Mouse (Mus musculus): ENCODE measurements at regions not wholly inside any gene's neighbourhood (a gene's known extent, or its start where the extent isn't known, plus 50 kb on each side); places are given as distances from the start of the nearest gene placed in this dataset.

DNA sequence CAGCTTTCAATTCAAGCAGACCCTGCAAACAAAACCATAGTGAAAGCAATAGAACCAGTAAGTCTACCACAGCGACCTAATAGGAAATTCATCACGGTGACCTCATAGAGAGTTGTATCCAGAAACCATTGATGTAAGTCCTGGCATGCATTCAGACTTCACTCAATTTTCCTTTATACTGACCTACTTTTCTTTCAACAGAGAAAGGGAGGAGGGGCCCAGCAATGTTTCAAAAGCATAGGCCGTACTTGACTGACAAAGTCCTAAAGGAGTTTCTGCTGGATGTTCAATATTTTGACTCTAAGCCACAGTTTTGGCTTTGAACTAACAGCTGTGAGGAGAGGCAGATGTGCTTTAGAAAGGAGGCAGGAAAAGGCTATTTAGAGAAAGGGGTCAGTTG lies 88.4 kb downstream of the AI593442 start:
- H3ac ChIP-seq (ENCODE audit: control insufficient read depth, insufficient read length) = no peak overlapping the region
- no peak for TF ChIP-seq REST (IDR thresholded peaks at IDR 0.05; ENCODE audit: insufficient read depth, insufficient read length)
- no peak for TF ChIP-seq USF1 (IDR thresholded peaks at IDR 0.05; ENCODE audit: low read depth)
- TF ChIP-seq TCF3 (IDR thresholded peaks at IDR 0.05; ENCODE audit: insufficient read length, low read depth) = no peak
- no peak for TF ChIP-seq MAX (IDR thresholded peaks at IDR 0.05; ENCODE audit: low read depth)
- TF ChIP-seq CEBPB (IDR thresholded peaks at IDR 0.05; ENCODE audit: insufficient read depth, poor library complexity, severe bottlenecking) = no peak
- TF ChIP-seq MYOD1 (IDR thresholded peaks at IDR 0.05; ENCODE audit: control insufficient read depth in 1 of 3, insufficient read length in 2 of 3, low read depth in 2 of 3) = no peak
- no peak for TF ChIP-seq TCF12 (IDR thresholded peaks at IDR 0.05; ENCODE audit: insufficient read depth, poor library complexity, severe bottlenecking)
- no peak for TF ChIP-seq SRF (IDR thresholded peaks at IDR 0.05; ENCODE audit: control insufficient read depth, insufficient read length, low read depth)
- TF ChIP-seq POLR2A (IDR thresholded peaks at IDR 0.05; ENCODE audit: insufficient read length, low read depth) = no peak
- no peak for TF ChIP-seq MYOG (IDR thresholded peaks at IDR 0.05; ENCODE audit: control insufficient read depth in 1 of 3, insufficient read depth in 1 of 3, insufficient read length in 2 of 3, low read depth in 2 of 3)
- TF ChIP-seq E2F4 (IDR thresholded peaks at IDR 0.05; ENCODE audit: insufficient read depth) = no peak
- TF ChIP-seq POLR2AphosphoS2 (IDR thresholded peaks at IDR 0.05; ENCODE audit: insufficient read length, low read depth) = no peak
- no peaks in the 10 kb centered on the region for H3K36me3 ChIP-seq (ENCODE audit: control insufficient read depth, insufficient read depth)
- no peaks in the 10 kb centered on the region for H3K27me3 ChIP-seq (ENCODE audit: control insufficient read depth, insufficient read depth, insufficient read length)
- no peak overlapping the region for H3K4me2 ChIP-seq (ENCODE audit: low read depth)
- H3K79me2 ChIP-seq (ENCODE audit: control insufficient read depth, insufficient read depth) = no peaks in the 10 kb centered on the region
- no peak overlapping the region for H3K4me3 ChIP-seq

DNA sequence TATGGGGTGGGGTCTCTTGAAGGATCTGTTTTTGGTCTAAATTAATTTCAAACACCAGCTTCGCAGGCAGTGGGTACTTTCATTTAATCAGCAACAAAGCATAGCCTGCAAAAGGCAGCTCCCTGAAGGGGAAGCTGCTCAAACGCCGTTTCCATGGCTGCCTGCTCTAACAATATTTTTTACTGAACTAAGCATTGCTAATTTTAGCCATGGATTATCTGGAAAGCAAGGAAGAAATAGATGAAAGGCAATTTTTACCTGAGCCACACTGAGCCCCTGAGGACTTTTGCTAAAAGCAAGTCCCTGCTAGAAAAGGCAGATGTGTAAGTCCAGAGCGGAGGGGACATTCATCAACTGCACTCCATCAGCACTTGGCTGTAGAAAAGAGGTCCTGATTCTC lies 105.5 kb downstream of the AI593442 start:
- TF ChIP-seq MAX (IDR thresholded peaks at IDR 0.05; ENCODE audit: low read depth) (no peak), USF1 (IDR thresholded peaks at IDR 0.05; ENCODE audit: low read depth) (no peak), POLR2A (IDR thresholded peaks at IDR 0.05; ENCODE audit: insufficient read length, low read depth) (no peak), E2F4 (IDR thresholded peaks at IDR 0.05; ENCODE audit: insufficient read depth) (no peak), POLR2AphosphoS2 (IDR thresholded peaks at IDR 0.05; ENCODE audit: insufficient read length, low read depth) (no peak), TCF12 (IDR thresholded peaks at IDR 0.05; ENCODE audit: insufficient read depth, poor library complexity, severe bottlenecking) (no peak), REST (IDR thresholded peaks at IDR 0.05; ENCODE audit: insufficient read depth, insufficient read length) (no peak), TCF3 (IDR thresholded peaks at IDR 0.05; ENCODE audit: insufficient read length, low read depth) (no peak), MYOD1 (IDR thresholded peaks at IDR 0.05; ENCODE audit: control insufficient read depth in 1 of 3, insufficient read length in 2 of 3, low read depth in 2 of 3) (no peak), CEBPB (IDR thresholded peaks at IDR 0.05; ENCODE audit: insufficient read depth, poor library complexity, severe bottlenecking) (no peak), SRF (IDR thresholded peaks at IDR 0.05; ENCODE audit: control insufficient read depth, insufficient read length, low read depth) (no peak), MYOG (IDR thresholded peaks at IDR 0.05; ENCODE audit: control insufficient read depth in 1 of 3, insufficient read depth in 1 of 3, insufficient read length in 2 of 3, low read depth in 2 of 3) (no peak)
- Histone ChIP-seq H3ac (ENCODE audit: control insufficient read depth, insufficient read length) (no peak overlapping the region), H3K79me2 (ENCODE audit: control insufficient read depth, insufficient read depth) (no peaks in the 10 kb centered on the region), H3K36me3 (ENCODE audit: control insufficient read depth, insufficient read depth) (no peaks in the 10 kb centered on the region), H3K4me2 (ENCODE audit: low read depth) (no peak overlapping the region), H3K4me3 (no peak overlapping the region), H3K27me3 (ENCODE audit: control insufficient read depth, insufficient read depth, insufficient read length) (no peaks in the 10 kb centered on the region)

DNA sequence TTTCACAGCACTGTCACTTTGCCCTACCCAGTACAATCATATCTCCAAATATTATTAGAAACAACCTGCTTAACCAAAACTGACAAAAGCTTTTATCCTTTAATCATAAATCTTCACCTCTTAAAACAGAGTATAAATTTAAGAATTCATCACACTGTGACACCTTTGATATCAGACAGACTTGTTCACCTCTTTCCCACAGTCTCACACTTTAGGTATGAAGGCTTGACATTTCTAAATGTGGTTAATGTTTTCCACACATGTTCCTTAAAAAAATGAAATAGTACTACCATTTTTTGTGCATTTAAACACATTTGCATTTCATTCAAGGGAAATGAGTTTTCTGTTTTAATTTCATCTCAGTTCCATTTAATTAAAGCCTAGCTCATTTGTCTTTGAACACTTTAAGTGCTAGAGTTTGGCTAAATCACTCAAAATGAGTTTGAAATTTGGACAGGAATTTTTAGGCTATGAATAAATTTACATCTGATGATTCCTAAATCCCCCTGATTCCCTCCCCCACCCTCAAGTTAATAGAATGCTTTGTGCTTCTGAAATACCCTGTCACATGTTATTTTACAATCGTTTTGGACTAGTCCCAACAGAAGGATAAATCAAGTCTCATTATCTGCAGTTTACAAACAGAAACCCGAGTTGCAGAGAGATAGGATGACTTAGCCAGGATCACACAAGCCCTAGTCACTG lies 127.9 kb downstream of the AI593442 start:
- H3K79me2 ChIP-seq (ENCODE audit: control insufficient read depth, insufficient read depth) = no peaks in the 10 kb centered on the region
- no peak for TF ChIP-seq POLR2AphosphoS2 (IDR thresholded peaks at IDR 0.05; ENCODE audit: insufficient read length, low read depth)
- no peak for TF ChIP-seq CEBPB (IDR thresholded peaks at IDR 0.05; ENCODE audit: insufficient read depth, poor library complexity, severe bottlenecking)
- TF ChIP-seq USF1 (IDR thresholded peaks at IDR 0.05; ENCODE audit: low read depth) = no peak
- no peak for TF ChIP-seq MAX (IDR thresholded peaks at IDR 0.05; ENCODE audit: low read depth)
- TF ChIP-seq E2F4 (IDR thresholded peaks at IDR 0.05; ENCODE audit: insufficient read depth) = no peak
- no peaks in the 10 kb centered on the region for H3K27me3 ChIP-seq (ENCODE audit: control insufficient read depth, insufficient read depth, insufficient read length)
- H3ac ChIP-seq (ENCODE audit: control insufficient read depth, insufficient read length) = no peak overlapping the region
- H3K4me2 ChIP-seq (ENCODE audit: low read depth) = no peak overlapping the region
- no peak overlapping the region for H3K4me3 ChIP-seq
- H3K36me3 ChIP-seq (ENCODE audit: control insufficient read depth, insufficient read depth) = no peaks in the 10 kb centered on the region

DNA sequence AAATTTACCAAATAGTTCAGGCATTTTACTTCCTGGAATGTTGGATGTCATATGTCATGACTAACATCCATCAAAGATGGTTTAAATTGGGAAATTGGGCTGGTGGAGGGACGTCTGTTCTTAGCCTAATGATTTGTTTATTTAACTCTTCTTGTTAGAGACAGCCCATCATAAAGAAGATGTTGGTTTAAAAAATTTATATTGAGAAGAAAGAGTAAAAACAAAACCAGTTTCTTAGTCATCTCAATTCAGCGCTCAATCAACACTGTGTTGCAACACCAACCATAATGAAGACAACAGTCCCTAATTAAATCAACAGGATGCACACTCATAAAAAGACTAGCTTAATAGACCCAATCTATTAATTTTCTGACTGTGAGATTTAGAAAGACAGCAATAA lies 133.5 kb downstream of the AI593442 start:
- Histone ChIP-seq H3K4me3 (no peak overlapping the region), H3K79me2 (ENCODE audit: control insufficient read depth, insufficient read depth) (no peaks in the 10 kb centered on the region), H3K4me2 (ENCODE audit: low read depth) (no peak overlapping the region), H3K27me3 (ENCODE audit: control insufficient read depth, insufficient read depth, insufficient read length) (no peaks in the 10 kb centered on the region), H3K36me3 (ENCODE audit: control insufficient read depth, insufficient read depth) (no peaks in the 10 kb centered on the region), H3ac (ENCODE audit: control insufficient read depth, insufficient read length) (no peak overlapping the region)
- TF ChIP-seq USF1 (IDR thresholded peaks at IDR 0.05; ENCODE audit: low read depth) (no peak), TCF3 (IDR thresholded peaks at IDR 0.05; ENCODE audit: insufficient read length, low read depth) (no peak), MYOG (IDR thresholded peaks at IDR 0.05; ENCODE audit: control insufficient read depth in 1 of 3, insufficient read depth in 1 of 3, insufficient read length in 2 of 3, low read depth in 2 of 3) (no peak), POLR2AphosphoS2 (IDR thresholded peaks at IDR 0.05; ENCODE audit: insufficient read length, low read depth) (no peak), SRF (IDR thresholded peaks at IDR 0.05; ENCODE audit: control insufficient read depth, insufficient read length, low read depth) (no peak), TCF12 (IDR thresholded peaks at IDR 0.05; ENCODE audit: insufficient read depth, poor library complexity, severe bottlenecking) (no peak), CEBPB (IDR thresholded peaks at IDR 0.05; ENCODE audit: insufficient read depth, poor library complexity, severe bottlenecking) (no peak), E2F4 (IDR thresholded peaks at IDR 0.05; ENCODE audit: insufficient read depth) (no peak), MAX (IDR thresholded peaks at IDR 0.05; ENCODE audit: low read depth) (no peak), MYOD1 (IDR thresholded peaks at IDR 0.05; ENCODE audit: control insufficient read depth in 1 of 3, insufficient read length in 2 of 3, low read depth in 2 of 3) (no peak), REST (IDR thresholded peaks at IDR 0.05; ENCODE audit: insufficient read depth, insufficient read length) (no peak), POLR2A (IDR thresholded peaks at IDR 0.05; ENCODE audit: insufficient read length, low read depth) (no peak)
